Mouse (Mus musculus) heart, adult 2 months (tissue): Measurements from ENCODE around the gene Tex12. TPM values are rescaled to one million over a fixed set of nuclear protein-coding genes. Genes with fewer than 3 reads are reported as not detected.

ENCODE experiments used
- DNase-seq, 2 experiments: peaks; one replicate each; pipeline ENCODE4 v3.0.0; 2021
- H3K27ac ChIP-seq: fragments of 200-600 bp; 2 replicates; pipeline ENCODE4 v1.8.1; 2022
- H3K27me3 ChIP-seq: fragments of 200-500 bp; 2 replicates; pipeline ENCODE4 v1.6.1; 2012; ENCODE audit warnings: mild to moderate bottlenecking, low read length, inconsistent platforms, mixed read lengths; ENCODE audit not compliant: control insufficient read depth, insufficient read depth
- H3K36me3 ChIP-seq: fragments of 200-500 bp; 2 replicates; pipeline ENCODE4 v1.6.1; 2012; ENCODE audit warnings: low read length, inconsistent platforms; ENCODE audit not compliant: control insufficient read depth, insufficient read depth
- H3K4me1 ChIP-seq: fragments of 200-500 bp; 2 replicates; pipeline ENCODE4 v1.6.1; 2011; ENCODE audit warnings: low read length; ENCODE audit not compliant: control insufficient read depth, insufficient read depth
- H3K4me3 ChIP-seq: fragments of 200-600 bp; 2 replicates; pipeline ENCODE4 v1.8.1; 2022
- H3K79me2 ChIP-seq: fragments of 200-500 bp; replicated peaks from 2 replicates; pipeline ENCODE4 v1.6.1; 2012; ENCODE audit warnings: mild to moderate bottlenecking, inconsistent platforms, low read length, moderate library complexity, mixed read lengths; ENCODE audit not compliant: control insufficient read depth, insufficient read depth
- H3K9ac ChIP-seq: fragments of 200-500 bp; 2 replicates; pipeline ENCODE4 v1.6.1; 2012; ENCODE audit warnings: low read depth, mild to moderate bottlenecking, control low read depth, inconsistent platforms, low read length, mixed read lengths
- CTCF ChIP-seq: fragments of 200-600 bp; IDR thresholded peaks from 2 replicates; pipeline ENCODE4 v1.8.1; 2022; ENCODE audit warnings: antibody characterized with exemption, mild to moderate bottlenecking, moderate library complexity
- EP300 ChIP-seq: fragments of 200-500 bp; IDR thresholded peaks from 2 replicates; pipeline ENCODE4 v1.6.1; 2011; ENCODE audit warnings: low read depth, low read length, control low read depth; ENCODE audit not compliant: insufficient read depth
- POLR2A ChIP-seq: fragments of 200-500 bp; IDR thresholded peaks from 2 replicates; pipeline ENCODE4 v1.6.1; 2011; ENCODE audit warnings: mild to moderate bottlenecking, low read depth, low read length, control low read depth; ENCODE audit not compliant: insufficient read depth
- WGBS: fragments of 180-500 bp; shearing (Covaris S2); methylation state at CpG from one replicate; pipeline ENCODE4 v1.1.7; 2018; 5-methylcytosine and 5-hydroxymethylcytosine counted together
- intact Hi-C: fragments of 180-260 bp; cut with DNase I; formaldehyde crosslinking; loops from one replicate; pipeline ENCODE4 v1.15.1; 2025
- polyA plus RNA-seq: library from polyadenylated mRNA; depleted of rRNA; stranded (reverse); fragments of >200 nt; gene quantifications from 2 replicates; pipeline ENCODE4 v1.2.3, GENCODE M21; 2012
- total RNA-seq, 2 experiments: library from RNA; stranded (reverse); gene quantifications; 2 replicates each; pipeline ENCODE4 v1.2.3; 2021

Gene Tex12
- total and polyA plus RNA-seq, 3 experiments: not detected

- no peak for DNase-seq
- 29% methylated on average over 7 of the region's 7 CpGs for WGBS
- Histone ChIP-seq H3K36me3 (no peaks in the 10 kb centered on the region), H3K79me2 (no peaks in the 10 kb centered on the region), H3K27me3 (no peaks in the 10 kb centered on the region), H3K9ac (peak overlapping the region; percentile 21; the same call in 1 of the 2 replicates), H3K4me3 (peak overlapping the region; percentile 80), H3K27ac (peak overlapping the region; percentile 94), H3K4me1 (no peaks in the 10 kb centered on the region; the same call in 1 of the 2 replicates)
- intact Hi-C loops: loop anchor here (1.0 to 10.0 kb wide), 4 partner anchors 65 to 234 kb away; no protein-coding TSS in a partner anchor
- no peak for TF ChIP-seq EP300
- no peak for TF ChIP-seq POLR2A
- no peak for TF ChIP-seq CTCF
These were observed 33.3 kb downstream of the Tex12 start for GRCm38 (mm10) chr9:50527860-50528259.

- no peak for DNase-seq
- no peak overlapping the region for H3K27ac ChIP-seq
- 79% methylated on average over 5 of the region's 5 CpGs for WGBS
- H3K79me2 ChIP-seq: no peaks in the 10 kb centered on the region
- intact Hi-C loops: loop anchor here (5.0 to 10.0 kb wide), 2 partner anchors 139 to 237 kb away; no protein-coding TSS in a partner anchor
- no peaks in the 10 kb centered on the region for H3K27me3 ChIP-seq
- H3K9ac ChIP-seq: no peak overlapping the region
- no peak overlapping the region for H3K4me3 ChIP-seq
- no peak for TF ChIP-seq CTCF
- no peak for TF ChIP-seq EP300
- TF ChIP-seq POLR2A: no peak
- no peaks in the 10 kb centered on the region; the same call in none of the 2 replicates for H3K4me1 ChIP-seq
- peaks cover 5% of the 10 kb centered on the region; the same call in 1 of the 2 replicates for H3K36me3 ChIP-seq
These were observed 35.5 kb downstream of the Tex12 start for GRCm38 (mm10) chr9:50525585-50525984.

- WGBS: 87% methylated on average over 5 of the region's 5 CpGs
- peaks cover 5% of the 10 kb centered on the region; the same call in 1 of the 2 replicates for H3K36me3 ChIP-seq
- no peak for DNase-seq
- no peak overlapping the region for H3K9ac ChIP-seq
- H3K4me1 ChIP-seq: no peaks in the 10 kb centered on the region; the same call in none of the 2 replicates
- no peak overlapping the region for H3K4me3 ChIP-seq
- H3K27ac ChIP-seq: no peak overlapping the region
- H3K27me3 ChIP-seq: no peaks in the 10 kb centered on the region
- no peaks in the 10 kb centered on the region for H3K79me2 ChIP-seq
- intact Hi-C loops: loop anchor here (5.0 to 10.0 kb wide), 2 partner anchors 140 to 237 kb away; no protein-coding TSS in a partner anchor
- TF ChIP-seq POLR2A: no peak
- no peak for TF ChIP-seq CTCF
- TF ChIP-seq EP300: no peak
These were observed 36.2 kb downstream of the Tex12 start for GRCm38 (mm10) chr9:50524936-50525335.

DNA sequence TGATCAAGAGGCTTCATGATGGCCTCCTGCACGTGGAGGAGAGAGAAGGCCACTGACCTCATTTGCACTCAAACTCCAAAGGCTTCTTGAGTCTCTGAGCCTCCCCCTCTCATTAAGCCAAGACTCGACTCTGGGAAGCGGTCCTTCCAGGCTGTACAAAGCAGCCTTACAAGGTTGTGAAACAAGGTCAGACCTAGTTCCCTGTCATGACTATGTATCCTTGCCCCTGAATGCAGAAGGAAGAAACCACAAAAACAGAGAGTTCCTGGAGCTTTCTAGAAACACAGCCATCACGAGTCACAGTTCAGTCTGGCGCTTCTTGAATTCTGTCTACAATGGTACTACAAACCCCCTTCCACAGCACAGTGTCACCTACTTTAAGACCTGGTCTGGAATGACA lies 38.6 kb downstream of the Tex12 start:
- intact Hi-C loops: loop anchor here (10.0 kb wide), 1 partner anchor 142 kb away; no protein-coding TSS in a partner anchor
- WGBS: 77% methylated on average over 5 of the region's 5 CpGs
- TF ChIP-seq POLR2A (no peak), EP300 (no peak), CTCF (no peak)
- Histone ChIP-seq H3K4me1 (peaks cover 4% of the 10 kb centered on the region), H3K36me3 (peaks cover 5% of the 10 kb centered on the region; the same call in 1 of the 2 replicates), H3K9ac (no peak overlapping the region), H3K27ac (no peak overlapping the region), H3K4me3 (no peak overlapping the region), H3K79me2 (no peaks in the 10 kb centered on the region), H3K27me3 (no peaks in the 10 kb centered on the region)
- DNase-seq: no peak

DNA sequence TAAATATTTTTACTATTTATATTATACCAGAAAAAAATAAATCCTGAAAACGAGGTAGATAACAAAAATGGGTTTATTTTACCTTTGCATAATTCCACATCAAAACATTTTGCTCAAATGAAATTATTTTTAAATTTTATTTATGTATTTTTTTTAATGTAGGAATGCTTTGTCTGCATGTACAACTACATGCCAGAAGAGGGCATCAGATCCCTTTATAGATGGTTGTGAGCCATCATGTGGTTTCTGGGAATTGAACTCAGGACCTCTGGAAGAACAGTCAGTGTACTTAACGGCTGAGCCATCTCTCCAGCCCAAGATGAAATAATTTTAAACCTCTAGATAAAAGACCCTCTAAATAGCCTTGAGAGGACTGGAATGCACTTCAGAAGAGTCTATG lies 39.6 kb downstream of the Tex12 start:
- no peak for DNase-seq
- Histone ChIP-seq H3K27me3 (no peaks in the 10 kb centered on the region), H3K36me3 (peaks cover 5% of the 10 kb centered on the region; the same call in 1 of the 2 replicates), H3K79me2 (no peaks in the 10 kb centered on the region), H3K4me1 (peaks cover 4% of the 10 kb centered on the region), H3K27ac (no peak overlapping the region), H3K4me3 (no peak overlapping the region), H3K9ac (no peak overlapping the region)
- WGBS: 40% methylated on average over 2 of the region's 2 CpGs
- intact Hi-C loops: loop anchor here (10.0 kb wide), 1 partner anchor 143 kb away; no protein-coding TSS in a partner anchor
- TF ChIP-seq POLR2A: no peak
- peak; percentile 55 for TF ChIP-seq CTCF

DNA sequence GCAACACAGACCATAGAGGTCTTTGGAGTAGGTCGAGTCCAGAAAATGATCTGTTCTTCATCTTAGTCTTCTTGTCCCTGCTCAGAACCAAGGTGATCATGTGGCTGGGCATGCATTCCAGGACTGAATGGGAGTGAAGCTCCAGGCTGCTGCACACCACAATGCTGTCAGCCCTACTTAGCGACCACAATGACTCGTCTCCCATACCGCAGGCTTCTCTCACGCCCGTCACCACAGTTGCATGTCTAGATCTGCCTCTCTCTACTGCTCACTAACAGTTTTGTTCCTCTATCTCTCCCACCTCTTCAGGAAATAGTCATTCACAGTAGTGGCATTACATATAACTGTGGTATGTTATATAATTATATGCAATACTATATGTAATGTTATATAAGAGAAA lies 40.4 kb downstream of the Tex12 start:
- no peak for DNase-seq
- 74% methylated on average over 6 of the region's 6 CpGs for WGBS
- H3K4me1 ChIP-seq: peaks cover 4% of the 10 kb centered on the region
- TF ChIP-seq CTCF (no peak), POLR2A (no peak), EP300 (no peak)
- intact Hi-C loops: loop anchor here (10.0 kb wide), 1 partner anchor 144 kb away; no protein-coding TSS in a partner anchor
- H3K79me2 ChIP-seq: no peaks in the 10 kb centered on the region
- H3K27ac ChIP-seq: no peak overlapping the region
- H3K27me3 ChIP-seq: no peaks in the 10 kb centered on the region
- peaks cover 5% of the 10 kb centered on the region; the same call in 1 of the 2 replicates for H3K36me3 ChIP-seq
- H3K4me3 ChIP-seq: no peak overlapping the region
- no peak overlapping the region for H3K9ac ChIP-seq
